Mouse (Mus musculus) CH12.LX (cell line): ENCODE measurements around the gene Grik1. TPM values are rescaled to one million over a fixed set of nuclear protein-coding genes. Genes with fewer than 3 reads are reported as not detected.

ENCODE experiments used
- DNase-seq: peaks from one replicate; pipeline ENCODE4 v3.0.0-alpha.2; 2013; ENCODE audit errors: extremely low read depth
- H3K27ac ChIP-seq: 2 replicates; pipeline ENCODE4 v1.5.1; 2012; ENCODE audit warnings: low read depth, mild to moderate bottlenecking, control low read depth, moderate library complexity; ENCODE audit not compliant: insufficient read depth
- H3K27me3 ChIP-seq: replicated peaks from 2 replicates; pipeline ENCODE3; 2012; ENCODE audit warnings: inconsistent platforms
- H3K36me3 ChIP-seq, 2 experiments: replicated peaks in 1 of 2; 2 replicates each; pipeline versions ENCODE3 to v1.6.1; 2012; ENCODE audit warnings: inconsistent platforms in 1 of 2, low read length in 1 of 2, mild to moderate bottlenecking in 1 of 2, mixed read lengths in 1 of 2, moderate library complexity in 1 of 2; ENCODE audit not compliant: control insufficient read depth in 1 of 2, insufficient read depth in 1 of 2
- H3K4me1 ChIP-seq, 2 experiments: 2 replicates each; pipeline ENCODE4 v1.6.1; 2012; ENCODE audit warnings: inconsistent platforms in 1 of 2, moderate library complexity in 1 of 2; ENCODE audit not compliant: insufficient read depth in 2 of 2, control insufficient read depth in 1 of 2
- H3K4me2 ChIP-seq: 2 replicates; pipeline ENCODE4 v1.6.1; 2012; ENCODE audit warnings: low read depth, mild to moderate bottlenecking, control low read depth; ENCODE audit not compliant: poor library complexity, insufficient read depth, severe bottlenecking
- H3K4me3 ChIP-seq, 3 experiments: fragments of 150-350 bp in 1 of 3; sonication (generic) in 1 of 3; replicated peaks in 1 of 3; 2 replicates each; pipeline versions ENCODE3 to v1.5.1; 2011 to 2012; ENCODE audit warnings: low read depth in 2 of 3, low read length in 2 of 3, mild to moderate bottlenecking in 2 of 3, moderate library complexity in 2 of 3, control low read depth in 1 of 3, improper control_type of control experiment in 1 of 3, inconsistent platforms in 1 of 3, mixed read lengths in 1 of 3; ENCODE audit not compliant: poor library complexity in 1 of 3
- H3K79me2 ChIP-seq: replicated peaks from 2 replicates; pipeline ENCODE4 v1.6.1; 2012; ENCODE audit warnings: mild to moderate bottlenecking, moderate library complexity; ENCODE audit not compliant: control insufficient read depth, poor library complexity, insufficient read depth, severe bottlenecking; ENCODE audit errors: extremely low read depth
- H3K9ac ChIP-seq: 2 replicates; pipeline ENCODE4 v1.6.1; 2012; ENCODE audit warnings: low read depth, mild to moderate bottlenecking, control low read depth, moderate library complexity; ENCODE audit not compliant: insufficient read depth
- H3K9me3 ChIP-seq: replicated peaks from 2 replicates; pipeline ENCODE3; 2012; ENCODE audit warnings: low read length, inconsistent platforms, mixed read lengths
- CHD2 ChIP-seq: IDR thresholded peaks from 2 replicates; pipeline ENCODE4 v1.6.1; 2011; ENCODE audit warnings: low read length, improper control_type of control experiment
- E2F4 ChIP-seq: IDR thresholded peaks from 2 replicates; pipeline ENCODE4 v1.6.1; 2011; ENCODE audit warnings: low read depth, low read length, improper control_type of control experiment; ENCODE audit not compliant: insufficient replicate concordance
- EP300 ChIP-seq: IDR thresholded peaks from 2 replicates; pipeline ENCODE4 v1.6.1; 2011; ENCODE audit warnings: low read length, improper control_type of control experiment
- GABPA ChIP-seq: IDR thresholded peaks from 2 replicates; pipeline ENCODE4 v1.6.1; 2012; ENCODE audit warnings: low read depth, low read length, improper control_type of control experiment, inconsistent platforms; ENCODE audit not compliant: insufficient replicate concordance
- IRF4 ChIP-seq: IDR thresholded peaks from 2 replicates; pipeline ENCODE4 v1.6.1; 2014; ENCODE audit warnings: low read depth, mild to moderate bottlenecking, inconsistent platforms, low read length, improper control_type of control experiment
- JUND ChIP-seq: conservative IDR thresholded peaks from 2 replicates; pipeline ENCODE4 v1.6.1; 2011; ENCODE audit warnings: low read depth, low read length, improper control_type of control experiment
- MAFK ChIP-seq: IDR thresholded peaks from 2 replicates; pipeline ENCODE4 v1.6.1; 2011; ENCODE audit warnings: low read length, improper control_type of control experiment; ENCODE audit not compliant: insufficient replicate concordance
- MAZ ChIP-seq: IDR thresholded peaks from 2 replicates; pipeline ENCODE4 v1.6.1; 2012; ENCODE audit warnings: low read depth, mild to moderate bottlenecking, inconsistent platforms, low read length, improper control_type of control experiment, moderate library complexity
- MXI1 ChIP-seq: IDR thresholded peaks from 2 replicates; pipeline ENCODE4 v1.6.1; 2011; ENCODE audit warnings: mild to moderate bottlenecking, low read depth, low read length, improper control_type of control experiment
- MYC ChIP-seq: IDR thresholded peaks from 2 replicates; pipeline ENCODE4 v1.6.1; 2011; ENCODE audit warnings: low read depth, mild to moderate bottlenecking, improper control_type of control experiment, low read length
- NELFE ChIP-seq: IDR thresholded peaks from 2 replicates; pipeline ENCODE4 v1.6.1; 2011; ENCODE audit warnings: low read depth, low read length, improper control_type of control experiment
- NRF1 ChIP-seq: IDR thresholded peaks from 2 replicates; pipeline ENCODE4 v1.6.1; 2014; ENCODE audit warnings: low read depth, mild to moderate bottlenecking, inconsistent platforms, low read length, improper control_type of control experiment, moderate library complexity
- PAX5 ChIP-seq: IDR thresholded peaks from 2 replicates; pipeline ENCODE4 v1.6.1; 2012; ENCODE audit warnings: low read length, inconsistent platforms, mixed read lengths
- POLR2A ChIP-seq: IDR thresholded peaks from 2 replicates; pipeline ENCODE4 v1.6.1; 2011; ENCODE audit warnings: low read depth, mild to moderate bottlenecking, improper control_type of control experiment, low read length
- POLR2AphosphoS2 ChIP-seq: IDR thresholded peaks from 2 replicates; pipeline ENCODE4 v1.6.1; 2011; ENCODE audit warnings: low read depth, low read length, improper control_type of control experiment
- RCOR1 ChIP-seq: conservative IDR thresholded peaks from 2 replicates; pipeline ENCODE4 v1.6.1; 2012; ENCODE audit warnings: low read depth, mild to moderate bottlenecking, inconsistent platforms, low read length, improper control_type of control experiment
- SIN3A ChIP-seq: IDR thresholded peaks from 2 replicates; pipeline ENCODE4 v1.6.1; 2012; ENCODE audit warnings: low read length, improper control_type of control experiment, inconsistent platforms
- TBP ChIP-seq: conservative IDR thresholded peaks from 2 replicates; pipeline ENCODE4 v1.6.1; 2011; ENCODE audit warnings: low read depth, low read length, improper control_type of control experiment
- USF1 ChIP-seq: IDR thresholded peaks from 2 replicates; pipeline ENCODE4 v1.6.1; 2014; ENCODE audit warnings: low read depth, mild to moderate bottlenecking, inconsistent platforms, low read length, improper control_type of control experiment
- USF2 ChIP-seq: conservative IDR thresholded peaks from 2 replicates; pipeline ENCODE4 v1.6.1; 2011; ENCODE audit warnings: low read depth, low read length, improper control_type of control experiment
- ZC3H11A ChIP-seq: IDR thresholded peaks from 2 replicates; pipeline ENCODE4 v1.6.1; 2012; ENCODE audit warnings: low read depth, mild to moderate bottlenecking, inconsistent platforms, low read length, improper control_type of control experiment
- ZMIZ1 ChIP-seq: IDR thresholded peaks from 2 replicates; pipeline ENCODE4 v1.6.1; 2012; ENCODE audit warnings: low read depth, mild to moderate bottlenecking, inconsistent platforms, low read length, improper control_type of control experiment
- dilution Hi-C: fragments of 300-500 bp; cut with MboI; formaldehyde crosslinking; loops from 2 replicates; pipeline ENCODE4 v1.14.3; 2020; ENCODE audit warnings: low sequenced_read_pairs; ENCODE audit not compliant: extremely low pct_unique_long_range_greater_than_20kb, extremely low pct_ligation_motif_present
- in situ Hi-C: fragments of 300-500 bp; cut with MboI; formaldehyde crosslinking; loops from 3 replicates; pipeline ENCODE4 v1.14.3; 2019; ENCODE audit warnings: low sequenced_read_pairs, low pct_ligation_motif_present, low pct_unique_long_range_greater_than_20kb, mixed read lengths
- polyA plus RNA-seq: library from polyadenylated mRNA; unstranded; fragments of >175 nt; gene quantifications from 2 replicates; pipeline ENCODE4 v1.2.1, GENCODE M21; 2012; ENCODE audit warnings: low read depth; ENCODE audit not compliant: insufficient read length
- total RNA-seq, 2 experiments: library from RNA; depleted of rRNA; stranded (reverse); fragments of 300-350 nt in 1 of 2; fragments of >200 nt in 1 of 2; gene quantifications; 2 replicates each; pipeline ENCODE4 v1.2.3; 2012 to 2014

Gene Grik1
- total and polyA plus RNA-seq, 3 experiments = 0.08 to 0.13 TPM; not detected in 1

- Histone ChIP-seq H3K4me1 (no peaks in the 10 kb centered on the region), H3K9ac (no peak overlapping the region), H3K79me2 (no peaks in the 10 kb centered on the region), H3K9me3 (no peaks in the 10 kb centered on the region), H3K36me3 (no peaks in the 10 kb centered on the region), H3K4me3 (no peak overlapping the region), H3K27me3 (no peaks in the 10 kb centered on the region), H3K27ac (no peak overlapping the region), H3K4me2 (no peak overlapping the region)
- dilution Hi-C loops (no loop called here), in situ Hi-C loops (no loop called here)
- no peak for DNase-seq
- TF ChIP-seq MYC = no peak
- no peak for TF ChIP-seq PAX5
- TF ChIP-seq POLR2A = no peak
- no peak for TF ChIP-seq POLR2AphosphoS2
- TF ChIP-seq MAZ = no peak
- TF ChIP-seq JUND = no peak
- TF ChIP-seq MAFK = no peak
- no peak for TF ChIP-seq TBP
- no peak for TF ChIP-seq RCOR1
- no peak for TF ChIP-seq SIN3A
- no peak for TF ChIP-seq NELFE
- no peak for TF ChIP-seq CHD2
- no peak for TF ChIP-seq GABPA
- TF ChIP-seq EP300 = no peak
- TF ChIP-seq ZC3H11A = no peak
- TF ChIP-seq IRF4 = no peak
- TF ChIP-seq USF2 = no peak
- no peak for TF ChIP-seq USF1
- no peak for TF ChIP-seq ZMIZ1
- TF ChIP-seq E2F4 = no peak
Measured at GRCm38 (mm10) chr16:88087280-88087679, 202.8 kb downstream of the Grik1 start.

GRCm38 (mm10) chr16:88074716-88075115 lies 215.3 kb downstream of the Grik1 start:
- no peak overlapping the region for H3K27ac ChIP-seq
- TF ChIP-seq NRF1 = no peak
- no peak for TF ChIP-seq EP300
- TF ChIP-seq NELFE = no peak
- TF ChIP-seq PAX5 = no peak
- no peak for TF ChIP-seq MXI1
- TF ChIP-seq CHD2 = no peak
- no peak for DNase-seq
- no peaks in the 10 kb centered on the region for H3K9me3 ChIP-seq
- H3K4me1 ChIP-seq = no peaks in the 10 kb centered on the region
- no peaks in the 10 kb centered on the region for H3K79me2 ChIP-seq
- H3K4me3 ChIP-seq = no peak overlapping the region
- no peaks in the 10 kb centered on the region for H3K36me3 ChIP-seq
- dilution Hi-C loops (no loop called here), in situ Hi-C loops (no loop called here)
- H3K9ac ChIP-seq = no peak overlapping the region
- H3K27me3 ChIP-seq = no peaks in the 10 kb centered on the region
- H3K4me2 ChIP-seq = no peak overlapping the region
